Mouse (Mus musculus) intestine, postnatal 0 days (tissue): ENCODE measurements around the gene E330017A01Rik. TPM values are rescaled to one million over a fixed set of nuclear protein-coding genes. Genes with fewer than 3 reads are reported as not detected.

Experiments used
- ATAC-seq: fragments of 200-750 bp; cut with Nextera tagmentation; 2 replicates; pipeline ENCODE4 v1.8.0; 2017; ENCODE audit warnings: mild to moderate bottlenecking, moderate TSS enrichment, moderate library complexity
- H3K27ac ChIP-seq: fragments of 300-500 bp; sonication (generic); 2 replicates; pipeline ENCODE4 v1.5.1; 2014; ENCODE audit warnings: mild to moderate bottlenecking, low read depth, low read length, moderate library complexity
- H3K27me3 ChIP-seq: fragments of 300-500 bp; sonication (generic); replicated peaks from 2 replicates; pipeline ENCODE4 v1.6.1; 2014; ENCODE audit warnings: low read length, mixed read lengths; ENCODE audit not compliant: control insufficient read depth, insufficient read depth
- H3K36me3 ChIP-seq: fragments of 300-500 bp; sonication (generic); 2 replicates; pipeline ENCODE4 v1.6.1; 2014; ENCODE audit warnings: mild to moderate bottlenecking, moderate library complexity; ENCODE audit not compliant: control insufficient read depth, insufficient read depth
- H3K4me1 ChIP-seq: fragments of 300-500 bp; sonication (generic); replicated peaks from 2 replicates; pipeline ENCODE4 v1.6.1; 2014; ENCODE audit warnings: antibody characterized with exemption, low read length, mixed read lengths; ENCODE audit not compliant: control insufficient read depth, insufficient read depth
- H3K4me2 ChIP-seq: fragments of 300-500 bp; sonication (generic); replicated peaks from 2 replicates; pipeline ENCODE4 v1.6.1; 2014; ENCODE audit warnings: low read depth, mild to moderate bottlenecking, moderate library complexity
- H3K4me3 ChIP-seq: fragments of 300-500 bp; sonication (generic); 2 replicates; pipeline ENCODE4 v1.5.1; 2014; ENCODE audit warnings: low read depth, low read length
- H3K9ac ChIP-seq: fragments of 300-500 bp; sonication (generic); 2 replicates; pipeline ENCODE4 v1.6.1; 2014; ENCODE audit warnings: mild to moderate bottlenecking, low read depth, low read length
- H3K9me3 ChIP-seq: fragments of 300-500 bp; sonication (generic); 2 replicates; pipeline ENCODE4 v1.6.1; 2016; ENCODE audit warnings: mixed run types; ENCODE audit not compliant: control insufficient read depth
- CTCF ChIP-seq: sonication (generic); IDR thresholded peaks from 2 replicates; pipeline ENCODE4 v1.5.1; 2016; ENCODE audit warnings: low read depth, mild to moderate bottlenecking, control low read depth, antibody characterized with exemption, moderate library complexity
- WGBS: fragments of 180-500 bp; shearing (Covaris S2); extraction: QIAGEN DNeasy Blood & Tissue Kit; methylation state at CpG from one replicate; pipeline ENCODE4 v1.1.7; 2014; 5-methylcytosine and 5-hydroxymethylcytosine counted together
- polyA plus RNA-seq: library from polyadenylated mRNA; unstranded; fragments of >200 nt; fragmentation: Nextera tagmentation; extraction: Ambion mirVana; gene quantifications from 2 replicates; pipeline ENCODE4 v1.2.1, GENCODE M21; 2015

The E330017A01Rik gene
- polyA plus RNA-seq, 1 experiment from 2014 or later, result not detected

DNA sequence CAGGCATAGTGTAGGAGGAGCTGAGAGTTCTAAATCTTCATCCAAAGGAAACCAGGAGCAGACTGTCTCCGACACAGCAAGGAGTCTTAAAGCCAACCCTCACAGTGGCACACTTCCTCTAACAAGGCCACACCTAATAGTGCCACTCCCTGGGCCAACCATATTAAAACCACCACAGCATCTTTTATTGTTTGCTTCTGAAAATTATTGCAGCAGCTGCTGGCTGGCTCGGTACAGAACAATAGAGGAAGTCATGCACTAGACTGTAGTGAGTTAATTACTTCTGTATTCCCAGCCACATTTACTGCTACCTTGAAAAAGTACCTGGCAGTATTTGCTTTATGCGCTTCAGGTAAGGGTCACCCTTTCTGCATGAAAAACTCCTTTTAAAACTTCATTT, 25.6 kb downstream of the E330017A01Rik start:
- no peak for TF ChIP-seq CTCF
- Histone ChIP-seq H3K4me2 (no peak overlapping the region), H3K36me3 (no peaks in the 10 kb centered on the region), H3K4me3 (no peak overlapping the region), H3K9ac (no peak overlapping the region), H3K27me3 (no peaks in the 10 kb centered on the region), H3K27ac (no peak overlapping the region), H3K4me1 (no peaks in the 10 kb centered on the region), H3K9me3 (no peaks in the 10 kb centered on the region)
- peak; percentile 59; the same call in 1 of the 2 replicates for ATAC-seq
- WGBS, result 46% methylated on average over 3 of the region's 3 CpGs

DNA sequence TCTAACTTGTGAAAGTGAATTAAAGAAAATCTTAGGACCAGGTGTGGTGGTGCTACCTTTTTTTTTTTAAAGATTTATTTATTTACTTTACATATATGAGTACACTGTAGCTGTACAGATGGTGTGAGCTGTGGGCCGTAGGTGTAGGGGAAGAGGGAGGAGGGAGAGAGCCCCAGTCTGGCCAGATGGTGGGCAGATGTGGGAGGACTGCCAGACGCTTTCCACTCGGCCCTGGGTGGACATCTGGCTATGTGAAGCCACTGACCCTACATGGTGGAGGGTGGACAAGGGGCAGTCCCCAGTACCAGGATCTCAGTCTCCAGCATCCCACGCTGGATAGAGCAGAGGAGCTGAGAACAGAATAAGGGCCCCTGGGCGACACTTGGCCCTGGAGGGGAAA, 31.4 kb downstream of the E330017A01Rik start:
- Histone ChIP-seq H3K27ac (no peak overlapping the region), H3K27me3 (no peaks in the 10 kb centered on the region), H3K9ac (no peak overlapping the region), H3K4me1 (no peaks in the 10 kb centered on the region), H3K4me2 (no peak overlapping the region), H3K36me3 (no peaks in the 10 kb centered on the region), H3K9me3 (no peaks in the 10 kb centered on the region), H3K4me3 (no peak overlapping the region)
- ATAC-seq, result no peak
- no peak for TF ChIP-seq CTCF
- WGBS, result 62% methylated on average over 5 of the region's 5 CpGs

DNA sequence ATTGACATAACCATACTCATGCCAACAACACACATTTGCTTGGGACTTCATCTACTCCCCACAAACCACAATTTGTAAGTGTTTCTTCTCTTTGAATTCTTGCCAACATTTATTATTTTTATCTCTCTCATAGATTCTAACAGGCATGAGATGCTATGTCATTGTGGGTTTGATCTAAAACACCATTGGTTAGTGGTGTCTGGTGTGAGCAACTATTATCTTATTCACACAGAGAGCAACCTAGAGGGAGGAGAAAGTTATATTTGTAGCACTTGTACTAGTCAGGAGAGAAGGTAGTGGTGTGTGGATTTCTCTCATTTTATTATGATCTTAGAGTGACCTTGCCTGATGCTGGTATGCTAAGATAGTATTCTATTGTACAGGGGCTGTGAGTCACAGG, 33.9 kb downstream of the E330017A01Rik start:
- no peak for ATAC-seq
- Histone ChIP-seq H3K4me3 (no peak overlapping the region), H3K27me3 (no peaks in the 10 kb centered on the region), H3K9me3 (no peaks in the 10 kb centered on the region), H3K4me1 (no peaks in the 10 kb centered on the region), H3K36me3 (no peaks in the 10 kb centered on the region), H3K27ac (no peak overlapping the region), H3K4me2 (no peak overlapping the region), H3K9ac (no peak overlapping the region)
- no peak for TF ChIP-seq CTCF

DNA sequence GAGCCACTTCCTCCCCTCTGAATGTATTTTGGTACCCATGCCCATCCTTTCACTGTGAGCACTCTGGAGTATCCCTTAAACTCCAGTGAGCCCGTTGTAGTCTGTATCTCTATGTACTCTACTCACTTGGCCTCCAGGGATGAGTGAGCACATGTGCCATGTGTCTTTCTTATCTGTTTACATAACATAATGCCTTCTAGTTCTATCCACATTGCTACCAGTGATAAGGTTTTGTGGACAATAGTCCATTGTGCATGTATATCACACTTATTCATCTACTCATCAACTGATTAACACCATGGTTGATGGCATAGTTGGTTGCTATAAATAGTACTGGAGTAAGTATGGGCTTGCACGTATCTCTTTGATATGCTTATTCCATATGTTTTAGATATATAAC, 34.7 kb downstream of the E330017A01Rik start:
- Histone ChIP-seq H3K27me3 (no peaks in the 10 kb centered on the region), H3K36me3 (no peaks in the 10 kb centered on the region), H3K27ac (no peak overlapping the region), H3K4me2 (no peak overlapping the region), H3K9ac (no peak overlapping the region), H3K4me1 (no peaks in the 10 kb centered on the region), H3K4me3 (no peak overlapping the region), H3K9me3 (no peaks in the 10 kb centered on the region)
- TF ChIP-seq CTCF, result no peak
- ATAC-seq, result no peak
- WGBS, result 73% methylated on average over 2 of the region's 2 CpGs

GRCm38 (mm10) chr16:58600846-58601245, 37.7 kb downstream of the E330017A01Rik start:
- Histone ChIP-seq H3K27ac (no peak overlapping the region), H3K36me3 (no peaks in the 10 kb centered on the region), H3K4me2 (no peak overlapping the region), H3K9ac (no peak overlapping the region), H3K9me3 (no peaks in the 10 kb centered on the region), H3K4me1 (no peaks in the 10 kb centered on the region), H3K4me3 (no peak overlapping the region), H3K27me3 (no peaks in the 10 kb centered on the region)
- 90% methylated on average over 6 of the region's 6 CpGs for WGBS
- no peak for TF ChIP-seq CTCF
- no peak for ATAC-seq

DNA sequence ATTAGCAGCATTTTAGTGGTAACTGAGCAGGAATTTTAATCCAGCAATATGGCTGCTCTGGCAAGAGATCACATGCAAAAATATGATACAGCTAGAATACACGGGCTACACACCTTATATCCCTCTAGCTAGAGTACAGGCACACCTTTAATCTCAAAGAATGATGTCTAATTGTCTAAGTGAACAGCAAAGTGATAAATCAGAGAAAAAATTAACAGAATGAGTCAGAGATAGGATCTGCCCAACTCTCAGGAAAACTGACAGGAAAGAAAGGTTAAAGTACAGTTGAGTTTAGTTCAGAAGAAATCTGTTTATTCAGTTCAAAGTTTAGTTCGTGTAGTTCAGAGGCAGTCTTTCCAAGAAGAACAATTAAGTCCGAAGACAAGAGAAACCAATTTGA, 47.2 kb downstream of the E330017A01Rik start:
- Histone ChIP-seq H3K4me1 (no peaks in the 10 kb centered on the region), H3K9ac (no peak overlapping the region), H3K27ac (no peak overlapping the region), H3K4me2 (no peak overlapping the region), H3K4me3 (no peak overlapping the region), H3K27me3 (no peaks in the 10 kb centered on the region), H3K36me3 (no peaks in the 10 kb centered on the region), H3K9me3 (peaks cover 10% of the 10 kb centered on the region; the same call in 1 of the 2 replicates)
- no peak for TF ChIP-seq CTCF
- 30% methylated on average over 3 of the region's 3 CpGs for WGBS
- peak; percentile 86 for ATAC-seq

DNA sequence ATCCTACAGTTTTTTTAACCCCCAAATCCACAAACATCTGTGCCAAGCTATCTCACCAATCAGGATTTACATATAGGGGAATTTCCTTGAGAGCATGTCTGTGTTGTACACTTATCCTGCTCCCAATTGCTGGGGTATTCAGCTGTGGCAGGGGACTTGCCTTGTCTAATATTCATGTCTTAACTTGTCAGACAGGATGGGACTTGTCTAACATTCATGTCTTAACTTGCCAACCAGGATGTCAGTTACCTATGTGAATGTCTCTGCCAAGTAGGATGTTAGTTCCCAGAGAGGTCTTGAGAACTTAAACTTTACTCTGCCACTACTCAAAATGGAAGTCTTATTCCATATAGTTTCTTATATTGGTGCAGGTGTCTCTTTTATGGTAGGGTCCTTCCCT, 49.1 kb downstream of the E330017A01Rik start:
- no peak overlapping the region for H3K4me2 ChIP-seq
- H3K4me1 ChIP-seq, result no peaks in the 10 kb centered on the region
- H3K9ac ChIP-seq, result no peak overlapping the region
- no peak for TF ChIP-seq CTCF
- no peaks in the 10 kb centered on the region for H3K27me3 ChIP-seq
- no peak for ATAC-seq
- H3K4me3 ChIP-seq, result no peak overlapping the region
- H3K9me3 ChIP-seq, result peaks cover 10% of the 10 kb centered on the region; the same call in 1 of the 2 replicates
- no peak overlapping the region for H3K27ac ChIP-seq
- H3K36me3 ChIP-seq, result no peaks in the 10 kb centered on the region

Other genes starting within 250 kb of the E330017A01Rik start
- 2.2 and 2.6 TPM in 2 replicates for gene Dcbld2, start 230.3 kb downstream of the E330017A01Rik start, polyA plus RNA-seq
- 32.5 and 32.6 TPM in 2 replicates for gene St3gal6, start 114.5 kb downstream of the E330017A01Rik start, polyA plus RNA-seq
- not detected in 2 replicates for gene Gm813, start 21.8 kb downstream of the E330017A01Rik start, polyA plus RNA-seq
- gene Cpox, start 31.6 kb upstream of the E330017A01Rik start, polyA plus RNA-seq, result 54.5 and 56.7 TPM in 2 replicates
- gene Gpr15, start 80.3 kb upstream of the E330017A01Rik start, polyA plus RNA-seq, result 0.20 and 0.34 TPM in 2 replicates
- gene Cldnd1, start 89.2 kb upstream of the E330017A01Rik start, polyA plus RNA-seq, result 86.0 and 86.1 TPM in 2 replicates
- not detected in 2 replicates for gene Olfr172, start 124.4 kb upstream of the E330017A01Rik start, polyA plus RNA-seq
- not detected in 2 replicates for gene Olfr173, start 161.5 kb upstream of the E330017A01Rik start, polyA plus RNA-seq
- gene Olfr175-ps1, start 188.0 kb upstream of the E330017A01Rik start, polyA plus RNA-seq, result not detected in 2 replicates
- gene Olfr177, start 236.0 kb upstream of the E330017A01Rik start, polyA plus RNA-seq, result not detected in 2 replicates